Mouse (Mus musculus) neural tube, embryonic 12.5 days (tissue): Measurements from ENCODE around the gene Det1. TPM values are rescaled to one million over a fixed set of nuclear protein-coding genes. Genes with fewer than 3 reads are reported as not detected.

Experiments used
- ATAC-seq: fragments of 200-750 bp; cut with Nextera tagmentation; 2 replicates; pipeline ENCODE4 v1.8.0; 2017; ENCODE audit warnings: low read depth, mild to moderate bottlenecking, moderate TSS enrichment, moderate library complexity; ENCODE audit not compliant: low FRiP score
- H3K27ac ChIP-seq: fragments of 300-500 bp; sonication (generic); 2 replicates; pipeline ENCODE4 v1.5.1; 2016
- H3K27me3 ChIP-seq: fragments of 300-500 bp; sonication (generic); replicated peaks from 2 replicates; pipeline ENCODE4 v1.6.1; 2016; ENCODE audit warnings: mild to moderate bottlenecking
- H3K36me3 ChIP-seq: fragments of 300-500 bp; sonication (generic); 2 replicates; pipeline ENCODE4 v1.6.1; 2016; ENCODE audit warnings: mild to moderate bottlenecking
- H3K4me1 ChIP-seq: fragments of 300-500 bp; sonication (generic); 2 replicates; pipeline ENCODE4 v1.6.1; 2016
- H3K4me2 ChIP-seq: fragments of 300-500 bp; sonication (generic); replicated peaks from 2 replicates; pipeline ENCODE4 v1.6.1; 2016; ENCODE audit warnings: mild to moderate bottlenecking
- H3K4me3 ChIP-seq: fragments of 300-500 bp; sonication (generic); 2 replicates; pipeline ENCODE4 v1.5.1; 2016
- H3K9ac ChIP-seq: fragments of 300-500 bp; sonication (generic); 2 replicates; pipeline ENCODE4 v1.6.1; 2016; ENCODE audit warnings: mild to moderate bottlenecking
- H3K9me3 ChIP-seq: fragments of 300-500 bp; sonication (generic); 2 replicates; pipeline ENCODE4 v1.6.1; 2016; ENCODE audit warnings: mild to moderate bottlenecking
- WGBS: fragments of 180-500 bp; shearing (Covaris S2); methylation state at CpG from one replicate; pipeline ENCODE4 v1.1.7; 2016; 5-methylcytosine and 5-hydroxymethylcytosine counted together
- microRNA-seq: library from miRNA; unstranded; fragments of <30 nt; microRNA quantifications from one replicate; pipeline ENCODE4, GENCODE M21; 2017
- polyA plus RNA-seq: library from polyadenylated mRNA; unstranded; fragments of >200 nt; fragmentation: Nextera tagmentation; extraction: Ambion mirVana; gene quantifications from 2 replicates; pipeline ENCODE4 v1.2.1, GENCODE M21; 2016

The Det1 gene
- polyA plus RNA-seq, 1 experiment from 2014 or later = 19.7 TPM

DNA sequence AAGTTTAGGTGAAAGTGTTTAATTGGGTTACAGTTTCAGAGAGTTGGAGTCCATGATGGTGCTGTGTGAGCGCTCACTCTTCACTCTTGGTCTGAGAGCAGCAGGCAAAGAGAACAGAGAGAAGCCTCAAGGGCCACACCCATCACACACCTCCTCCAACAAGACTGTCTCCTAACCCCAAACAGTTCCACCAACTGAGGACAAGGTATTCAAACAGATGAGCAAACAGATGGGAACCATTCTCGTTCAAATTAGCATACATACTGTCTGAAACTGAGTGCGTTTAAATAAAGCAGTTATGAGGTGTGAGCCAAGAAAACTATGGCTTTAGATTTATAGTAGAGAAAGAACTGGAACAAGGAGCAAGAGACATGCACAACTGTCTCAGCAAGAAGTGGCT is 50.4 kb downstream of the Det1 start:
- Histone ChIP-seq H3K27ac (no peak overlapping the region), H3K4me2 (no peak overlapping the region), H3K36me3 (peaks cover 9% of the 10 kb centered on the region), H3K27me3 (0 out of 2 replicates have a peak, but pooled peaks cover 6% of the 10 kb centered on the region), H3K9me3 (no peaks in the 10 kb centered on the region), H3K9ac (no peak overlapping the region), H3K4me1 (0 out of 2 replicates have a peak, but pooled peaks cover 4% of the 10 kb centered on the region), H3K4me3 (no peak overlapping the region)
- 88% methylated on average over 3 of the region's 3 CpGs for WGBS
- ATAC-seq = no peak

DNA sequence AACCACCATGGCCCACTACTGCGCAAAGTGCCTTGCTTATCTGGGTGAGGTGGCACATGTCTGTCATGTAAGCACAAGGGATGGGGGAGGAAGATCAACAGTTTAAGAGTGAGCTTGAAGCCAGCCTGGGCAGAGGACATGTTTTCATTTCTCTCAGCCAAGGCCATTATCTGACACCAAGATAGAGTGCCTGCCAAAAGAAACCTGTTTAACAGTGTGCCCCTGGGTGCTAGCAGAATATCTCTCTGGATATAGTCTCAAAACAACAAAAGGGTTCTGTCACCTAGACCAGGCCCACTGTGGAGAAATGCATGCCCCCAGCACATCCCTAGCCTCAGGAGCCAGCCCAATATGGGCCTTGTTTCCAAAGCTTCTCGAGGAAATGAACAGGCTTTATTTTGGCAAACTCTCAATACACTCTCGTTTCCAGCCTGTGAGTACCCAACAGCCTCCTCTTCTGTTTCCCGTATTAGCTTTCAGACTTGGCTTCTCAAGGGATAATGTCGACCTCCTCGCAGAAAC is 52.4 kb downstream of the Det1 start:
- Histone ChIP-seq H3K27ac (no peak overlapping the region), H3K9me3 (no peaks in the 10 kb centered on the region), H3K9ac (no peak overlapping the region), H3K36me3 (peaks cover 21% of the 10 kb centered on the region), H3K4me3 (no peak overlapping the region), H3K27me3 (no peaks in the 10 kb centered on the region), H3K4me1 (0 out of 2 replicates have a peak, but pooled peaks cover 4% of the 10 kb centered on the region), H3K4me2 (no peak overlapping the region)
- 86% methylated on average over 6 of the region's 6 CpGs for WGBS
- ATAC-seq = no peak

DNA sequence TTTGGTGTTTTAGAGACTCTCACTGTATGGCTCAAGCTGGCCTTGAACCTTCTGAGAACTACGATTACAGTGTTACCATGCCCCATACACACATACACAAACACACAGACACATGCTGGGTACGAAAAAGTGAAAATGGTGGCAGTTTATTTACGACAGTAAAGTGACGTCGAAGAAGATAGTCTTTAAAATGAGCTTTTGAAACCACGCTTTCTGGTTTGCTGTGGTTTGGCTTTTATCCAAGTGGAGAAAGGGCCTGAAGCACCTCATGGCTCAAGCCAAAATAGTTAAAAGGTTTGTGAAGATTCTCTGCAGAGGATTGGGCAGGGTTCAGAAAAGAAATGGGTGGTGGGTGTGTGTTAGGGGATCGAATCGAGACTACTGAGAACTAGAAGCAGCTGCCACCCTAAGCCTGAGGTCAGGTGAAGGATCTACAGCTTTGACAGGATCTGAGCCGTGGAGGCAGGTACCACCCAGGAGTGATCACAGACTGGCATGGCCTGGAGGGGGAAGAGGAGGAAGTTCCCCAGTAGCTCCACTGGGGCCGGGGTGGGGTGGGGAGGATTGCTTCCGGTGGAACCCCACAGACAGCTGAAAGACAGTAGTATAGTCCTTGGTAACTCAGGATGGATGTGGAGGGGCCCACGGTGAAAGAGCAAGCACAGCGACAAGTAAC is 53.0 kb downstream of the Det1 start:
- Histone ChIP-seq H3K4me1 (0 out of 2 replicates have a peak, but pooled peaks cover 4% of the 10 kb centered on the region), H3K27ac (no peak overlapping the region), H3K27me3 (no peaks in the 10 kb centered on the region), H3K9ac (no peak overlapping the region), H3K4me2 (no peak overlapping the region), H3K36me3 (peaks cover 27% of the 10 kb centered on the region), H3K9me3 (no peaks in the 10 kb centered on the region), H3K4me3 (no peak overlapping the region)
- WGBS = 93% methylated on average over 13 of the region's 13 CpGs
- no peak for ATAC-seq

DNA sequence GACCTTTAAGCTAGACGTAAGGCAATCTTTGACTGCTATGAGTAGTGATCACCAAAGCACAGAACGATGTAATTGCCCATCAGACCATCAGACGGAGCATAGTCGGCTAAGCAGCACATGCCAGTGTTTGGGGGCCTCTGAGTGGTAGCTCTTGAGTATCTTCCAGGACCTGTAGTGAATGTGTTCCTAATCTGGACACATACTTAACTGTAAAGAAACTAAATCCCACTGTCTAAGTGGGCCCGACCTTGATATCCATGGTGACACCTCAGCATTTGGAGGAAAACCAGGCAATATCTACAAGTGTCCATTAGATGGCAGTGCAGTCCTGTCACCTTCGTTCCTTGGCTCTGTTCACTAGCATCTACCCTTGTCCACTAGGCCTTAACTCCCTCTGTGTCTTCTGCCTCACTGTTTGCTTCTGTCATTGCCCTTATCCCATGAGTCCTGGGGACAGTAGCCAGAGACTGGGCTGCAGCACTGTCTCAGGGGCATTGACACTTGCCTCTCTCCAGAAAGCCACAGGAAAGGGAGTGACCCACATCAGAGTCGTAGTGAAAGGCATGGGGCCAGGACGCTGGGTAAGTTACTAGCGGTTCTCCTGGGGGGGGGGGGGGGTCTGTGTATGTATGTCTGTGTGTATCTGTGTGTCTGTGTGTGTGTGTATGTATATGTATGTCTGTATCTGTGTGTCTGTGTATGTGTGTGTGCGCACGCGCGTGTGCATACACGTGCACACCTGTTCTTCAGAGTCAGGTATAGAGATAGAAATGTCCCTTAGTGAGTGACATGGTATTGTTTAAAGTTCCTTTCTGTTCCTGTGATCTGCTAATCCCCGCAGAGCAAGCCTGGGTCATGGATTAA is 55.5 kb downstream of the Det1 start:
- Histone ChIP-seq H3K4me3 (no peak overlapping the region), H3K36me3 (peaks cover 35% of the 10 kb centered on the region), H3K4me2 (no peak overlapping the region), H3K9ac (no peak overlapping the region), H3K9me3 (no peaks in the 10 kb centered on the region), H3K4me1 (no peaks in the 10 kb centered on the region), H3K27me3 (no peaks in the 10 kb centered on the region), H3K27ac (no peak overlapping the region)
- WGBS = 85% methylated on average over 15 of the region's 15 CpGs
- peak; percentile 77 for ATAC-seq

DNA sequence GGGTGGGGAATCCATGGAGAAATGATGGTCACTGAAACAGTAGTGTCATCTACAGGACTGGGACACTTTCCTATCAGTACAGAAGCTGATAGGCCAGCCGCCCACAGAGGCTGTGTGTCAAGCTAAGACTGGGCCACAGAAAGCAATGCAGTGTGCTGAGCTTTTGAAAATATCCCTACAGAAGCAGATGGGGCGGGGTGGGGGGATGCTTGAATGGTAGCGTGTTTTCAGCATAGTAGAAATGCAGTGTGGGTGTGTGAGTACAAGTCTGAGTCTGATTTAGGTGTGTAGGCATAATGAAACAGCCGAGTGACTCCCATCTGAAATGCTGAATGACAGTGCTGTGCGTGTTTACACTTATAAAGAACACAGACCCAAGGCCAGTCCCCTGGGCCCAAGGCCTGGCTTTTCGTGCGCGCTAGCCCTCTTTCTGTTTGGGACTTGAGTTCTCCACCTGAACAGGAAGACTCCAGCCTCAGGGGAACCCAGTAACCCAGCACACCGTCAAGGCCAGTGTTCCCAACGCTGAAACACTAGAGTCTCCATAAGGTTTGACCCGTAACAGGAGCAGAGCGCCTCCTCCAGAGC is 59.2 kb downstream of the Det1 start:
- WGBS = 90% methylated on average over 12 of the region's 12 CpGs

DNA sequence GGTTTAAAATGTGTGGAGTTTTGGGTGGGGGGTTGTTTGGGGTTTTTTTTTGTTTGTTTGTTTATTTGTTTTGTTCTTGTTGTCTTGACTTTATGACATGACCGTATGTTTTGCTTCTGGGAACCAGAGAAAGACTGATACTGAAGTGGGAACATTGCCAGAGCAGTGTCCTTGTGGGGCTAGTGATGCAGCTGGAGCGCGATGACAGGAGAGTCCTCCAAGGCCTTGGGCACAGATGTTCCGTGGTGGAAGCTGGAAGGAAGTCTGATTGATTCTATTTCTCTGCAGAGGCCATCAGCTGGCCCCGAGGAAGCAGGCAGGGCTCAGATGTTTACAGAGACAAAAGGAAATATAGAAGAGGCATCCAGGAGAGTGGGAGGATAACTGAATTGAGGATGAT is 61.2 kb downstream of the Det1 start:
- Histone ChIP-seq H3K9ac (no peak overlapping the region), H3K36me3 (peaks cover 25% of the 10 kb centered on the region), H3K27me3 (no peaks in the 10 kb centered on the region), H3K27ac (no peak overlapping the region), H3K4me3 (no peak overlapping the region), H3K4me1 (peaks cover 10% of the 10 kb centered on the region), H3K4me2 (no peak overlapping the region), H3K9me3 (no peaks in the 10 kb centered on the region)
- ATAC-seq = no peak
- 82% methylated on average over 5 of the region's 5 CpGs for WGBS

More for the DNA sequence above, 59.2 kb downstream of the Det1 start:
- Histone ChIP-seq H3K27ac (no peak overlapping the region), H3K4me3 (no peak overlapping the region), H3K4me2 (no peak overlapping the region), H3K36me3 (peaks cover 33% of the 10 kb centered on the region), H3K27me3 (no peaks in the 10 kb centered on the region), H3K9ac (no peak overlapping the region), H3K4me1 (peaks cover 6% of the 10 kb centered on the region), H3K9me3 (no peaks in the 10 kb centered on the region)
- ATAC-seq = no peak

DNA sequence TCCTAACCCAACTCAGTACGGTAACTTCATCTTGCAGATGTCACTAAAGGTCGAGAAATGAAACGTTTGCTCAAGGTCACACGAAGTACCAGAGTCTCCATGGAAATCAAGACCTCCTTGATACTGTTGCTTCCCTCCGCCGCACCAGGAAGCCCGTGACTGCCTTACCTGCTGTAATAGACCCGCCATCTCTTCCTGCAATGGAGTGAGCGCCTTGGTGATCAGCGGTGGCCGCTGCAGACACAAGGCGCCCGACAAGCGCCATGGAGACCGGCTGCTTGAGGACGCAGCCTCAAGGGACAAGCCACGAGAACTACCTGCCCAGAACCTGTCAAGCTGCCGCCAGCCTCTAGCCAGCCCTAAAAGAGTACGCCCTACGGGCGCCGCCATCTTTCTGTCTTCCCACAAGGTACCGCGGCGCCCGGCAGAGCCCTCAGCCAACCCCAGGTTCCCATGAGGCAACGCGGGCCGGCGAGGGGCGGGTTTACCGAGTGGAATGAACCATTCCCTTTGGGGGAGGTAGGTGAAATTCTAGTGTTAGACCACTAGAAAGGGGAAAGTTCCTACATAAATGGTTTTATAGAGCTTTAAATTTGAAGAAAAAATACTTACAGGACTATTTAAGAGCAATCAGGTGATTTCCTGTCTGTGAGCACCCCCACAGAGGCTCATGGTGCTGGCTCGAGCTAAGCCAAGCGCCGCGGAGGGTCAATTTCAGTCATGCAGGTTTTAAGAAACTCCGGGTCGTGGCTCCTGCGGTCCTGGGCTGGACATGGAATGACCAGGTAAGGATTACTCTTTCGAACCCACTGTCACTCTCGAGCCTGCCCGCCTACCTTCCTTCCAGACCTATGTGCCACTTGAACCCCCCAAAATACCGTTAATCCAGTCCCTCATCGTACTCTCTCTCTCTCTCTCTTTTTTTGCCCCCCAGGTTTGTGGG is 64.2 kb downstream of the Det1 start, which contains the start of the genes Mrps11 and Mrpl46:
Gene Mrps11 (plus strand): TSS at position 481 of the 943 bp plus-strand sequence.
Gene Mrpl46 (minus strand): TSS at position 893 of the 943 bp plus-strand sequence.
- no peaks in the 10 kb centered on the region for H3K27me3 ChIP-seq
- H3K9ac ChIP-seq = peak within 1 kb of the TSS; percentile 76
- peaks cover 22% of the 10 kb centered on the region for H3K36me3 ChIP-seq
- peak; percentile 98 for ATAC-seq
- under 1% methylated on average over 44 of the region's 44 CpGs for WGBS
- peaks cover 10% of the 10 kb centered on the region for H3K4me1 ChIP-seq
- no peaks in the 10 kb centered on the region for H3K9me3 ChIP-seq
- peak within 1 kb of the TSS; percentile 84 for H3K4me3 ChIP-seq
- H3K4me2 ChIP-seq = peak within 1 kb of the TSS; percentile 71
- no peak within 1 kb of the TSS for H3K27ac ChIP-seq

DNA sequence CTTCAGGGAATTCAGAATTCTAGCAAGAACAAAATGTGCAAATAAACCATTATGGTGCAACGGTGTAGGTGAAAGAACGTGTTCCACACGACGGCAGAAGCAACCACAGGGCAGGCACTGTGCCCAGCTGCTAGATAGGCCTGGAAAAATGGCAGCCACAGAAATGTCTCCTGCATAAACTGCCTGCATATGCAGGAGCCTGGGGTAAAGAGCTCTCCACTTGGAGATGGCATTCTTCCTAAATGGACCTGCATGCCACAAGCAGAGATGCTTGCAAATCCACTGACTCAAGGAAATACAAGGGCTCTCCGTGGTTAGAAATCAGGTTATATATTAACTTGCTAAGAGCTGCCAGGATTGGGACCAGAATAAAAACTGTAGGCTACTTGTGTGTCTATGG is 68.3 kb downstream of the Det1 start:
- Histone ChIP-seq H3K9me3 (no peaks in the 10 kb centered on the region), H3K27ac (no peak overlapping the region), H3K27me3 (no peaks in the 10 kb centered on the region), H3K4me3 (no peak overlapping the region), H3K4me1 (peaks cover 7% of the 10 kb centered on the region), H3K36me3 (peaks cover 54% of the 10 kb centered on the region), H3K4me2 (no peak overlapping the region), H3K9ac (no peak overlapping the region)
- 93% methylated on average over 5 of the region's 5 CpGs for WGBS
- no peak for ATAC-seq

Small RNA genes lying within 50 kb of the gene (microRNA-seq; reads per million reads assigned to microRNA genes)
- gene Mir7-2 = 175 reads per million, percentile 59 among the genes with 10 or more reads in this experiment

Other genes starting within 250 kb of the Det1 start
- 14.2 and 17.6 TPM in 2 replicates for gene Ntrk3, start 109.3 kb downstream of the Det1 start, polyA plus RNA-seq
- 70.1 and 70.8 TPM in 2 replicates for gene Mrps11, start 64.1 kb downstream of the Det1 start, polyA plus RNA-seq
- gene Mrpl46, start 63.7 kb downstream of the Det1 start, polyA plus RNA-seq = 61.3 and 65.2 TPM in 2 replicates
- gene Aen, start 48.6 kb upstream of the Det1 start, polyA plus RNA-seq = 47.6 and 48.0 TPM in 2 replicates
- 0.38 and 0.41 TPM in 2 replicates for gene Isg20, start 66.2 kb upstream of the Det1 start, polyA plus RNA-seq
- 1.4 and 1.6 TPM in 2 replicates for gene Acan, start 206.2 kb upstream of the Det1 start, polyA plus RNA-seq